8 mouse cellular contexts compared by ENCODE assay signal in the genomic region with DNA sequence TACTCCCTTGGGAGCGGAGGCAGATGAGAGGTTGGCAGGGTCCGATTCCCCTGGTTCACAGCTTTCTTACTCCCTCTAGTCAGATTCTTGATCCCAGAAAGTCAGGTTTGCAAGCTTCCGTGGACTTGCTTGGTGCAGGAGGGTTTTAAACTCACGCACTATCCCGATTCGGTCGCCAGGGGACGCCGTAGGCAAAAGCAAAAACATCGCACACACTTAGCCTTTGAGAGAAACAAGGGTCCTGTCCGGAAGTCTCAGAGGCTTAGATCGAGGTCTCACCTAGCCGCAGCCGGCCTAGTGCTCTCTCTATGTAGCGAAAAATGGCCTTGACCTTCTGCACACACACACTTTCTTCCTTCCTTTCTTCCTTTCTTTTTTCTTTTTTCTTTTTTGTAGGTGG. TPM values are rescaled to one million over a fixed set of nuclear protein-coding genes. Genes with fewer than 3 reads are reported as not detected.
DNase-seq lines count a peak whose midpoint lies in the region; ATAC-seq lines count a peak whose summit lies in the region.

No protein-coding gene starts in this region.

- intact Hi-C loops in heart, postnatal 10 days (cut with DNase I) = loop anchor here (1.0 to 5.0 kb wide), 4 partner anchors 35 to 171 kb away; no protein-coding TSS in a partner anchor

- no peak overlapping the region for H3K9ac ChIP-seq in forebrain, embryonic 14.5 days (ENCODE audit: low read length)

- H3K27ac ChIP-seq in forebrain, embryonic 14.5 days (ENCODE audit: low read depth, low read length) = no peak overlapping the region

- no peaks in the 10 kb centered on the region for H3K36me3 ChIP-seq in forebrain, embryonic 14.5 days (ENCODE audit: control insufficient read depth, insufficient read depth, low read length)

- no peak overlapping the region for H3K4me3 ChIP-seq in forebrain, embryonic 14.5 days (ENCODE audit: low read depth, low read length)

- 4% methylated on average over 15 of the region's 15 CpGs for WGBS in forebrain, embryonic 14.5 days

- H3K4me2 ChIP-seq in forebrain, embryonic 14.5 days (ENCODE audit: low read length) = no peak overlapping the region

- peaks cover 9% of the 10 kb centered on the region; the same call in 1 of the 2 replicates for H3K4me1 ChIP-seq in forebrain, embryonic 14.5 days (ENCODE audit: control insufficient read depth, insufficient read depth, low read length)

- peak; percentile 61 to 79 for DNase-seq in heart, postnatal 10 days
- no peak for DNase-seq in heart, adult 11 months
- DNase-seq in adrenal gland, postnatal 25 days = peak; percentile 63
- peak; percentile 80 for DNase-seq in forebrain, embryonic 14.5 days (ENCODE audit: low spot score)
- peak; percentile 77 for DNase-seq in kidney, postnatal 10 days
- peak; percentile 89 for DNase-seq in thymus, postnatal 0 days (ENCODE audit: low spot score)

- H3K27me3 ChIP-seq in forebrain, embryonic 14.5 days (replicated peaks; ENCODE audit: control insufficient read depth, insufficient read depth, low read length) = peaks cover 64% of the 10 kb centered on the region

- ATAC-seq in CD4-positive, CD25-positive, alpha-beta regulatory T cell, adult 4 months = peak; percentile 70
- peak; percentile 33; the same call in 1 of the 2 replicates for ATAC-seq in forebrain, embryonic 14.5 days
- peak; percentile 67 for ATAC-seq in megakaryocyte, adult 5-6 weeks (ENCODE audit: poor library complexity, severe bottlenecking)

- no peaks in the 10 kb centered on the region for H3K9me3 ChIP-seq in forebrain, embryonic 14.5 days (replicated peaks; ENCODE audit: control insufficient read depth, low read length)

RNA-seq across cellular contexts. Expression of a gene that starts 2.7 kb away (rescaled TPM):
- under 1 TPM in 1 of 2 experiments, not detected in 1; 0.27 TPM for total RNA-seq in heart, postnatal 10 days (2021)
- under 1 TPM in 1 of 2 experiments, not detected in 1; 0.79 TPM for polyA plus RNA-seq in CD4-positive, CD25-positive, alpha-beta regulatory T cell, adult 4 months (2017; shearing (Covaris generic))
- total RNA-seq in adrenal gland, postnatal 25 days (2021) = 5.0 and 8.9 TPM in 2 replicates
- not detected in 2 replicates for polyA plus RNA-seq in forebrain, embryonic 14.5 days (2014; fragmentation: Nextera tagmentation; extraction: Ambion mirVana)
- total RNA-seq in megakaryocyte, adult 5-6 weeks (2015) = 1.7 and 1.8 TPM in 2 replicates
- total RNA-seq in megakaryocyte, adult 5-6 weeks (2017) = 0.57 and 0.99 TPM in 2 replicates
- 13.0 and 13.1 TPM in 2 replicates for polyA plus RNA-seq in thymus, postnatal 0 days (2015; fragmentation: Nextera tagmentation; extraction: Ambion mirVana)

RNA-seq across cellular contexts. Expression of a gene that starts 5.0 kb away (rescaled TPM):
- total RNA-seq in heart, postnatal 10 days (2021) = under 1 TPM in 1 of 2 experiments, not detected in 1; 0.12 TPM
- polyA plus RNA-seq in CD4-positive, CD25-positive, alpha-beta regulatory T cell, adult 4 months (2017; shearing (Covaris generic)) = not detected
- 1.1 TPM in 2 replicates for total RNA-seq in adrenal gland, postnatal 25 days (2021)
- polyA plus RNA-seq in forebrain, embryonic 14.5 days (2014; fragmentation: Nextera tagmentation; extraction: Ambion mirVana) = not detected in 2 replicates
- not detected in 2 replicates for total RNA-seq in megakaryocyte, adult 5-6 weeks (2015)
- total RNA-seq in megakaryocyte, adult 5-6 weeks (2017) = 0.11 TPM in 1 of 2 replicates, not detected in the other
- polyA plus RNA-seq in thymus, postnatal 0 days (2015; fragmentation: Nextera tagmentation; extraction: Ambion mirVana) = 1.1 and 1.3 TPM in 2 replicates

RNA-seq across cellular contexts. Expression of a gene that starts 7.3 kb away (rescaled TPM):
- 100 to 1,000 TPM; 118 to 120 TPM for total RNA-seq in heart, postnatal 10 days (2021)
- 10 to 100 TPM in 1 of 2 experiments, 1 to 10 TPM in 1; 3.4 to 13.6 TPM for polyA plus RNA-seq in CD4-positive, CD25-positive, alpha-beta regulatory T cell, adult 4 months (2017; shearing (Covaris generic))
- total RNA-seq in adrenal gland, postnatal 25 days (2021) = 156 and 167 TPM in 2 replicates
- 25.8 and 31.5 TPM in 2 replicates for polyA plus RNA-seq in forebrain, embryonic 14.5 days (2014; fragmentation: Nextera tagmentation; extraction: Ambion mirVana)
- 1.5 and 2.0 TPM in 2 replicates for total RNA-seq in megakaryocyte, adult 5-6 weeks (2015)
- total RNA-seq in megakaryocyte, adult 5-6 weeks (2017) = 2.8 and 3.9 TPM in 2 replicates
- polyA plus RNA-seq in thymus, postnatal 0 days (2015; fragmentation: Nextera tagmentation; extraction: Ambion mirVana) = 32.4 and 33.8 TPM in 2 replicates

RNA-seq across cellular contexts. Expression of a gene that starts 18.7 kb away (rescaled TPM):
- total RNA-seq in heart, postnatal 10 days (2021) = 10 to 100 TPM; 30.2 to 32.5 TPM
- 10 to 100 TPM; 45.1 to 58.2 TPM for polyA plus RNA-seq in CD4-positive, CD25-positive, alpha-beta regulatory T cell, adult 4 months (2017; shearing (Covaris generic))
- total RNA-seq in adrenal gland, postnatal 25 days (2021) = 62.3 and 73.7 TPM in 2 replicates
- polyA plus RNA-seq in forebrain, embryonic 14.5 days (2014; fragmentation: Nextera tagmentation; extraction: Ambion mirVana) = 65.7 and 71.6 TPM in 2 replicates
- total RNA-seq in megakaryocyte, adult 5-6 weeks (2015) = 47.1 and 48.5 TPM in 2 replicates
- 42.8 and 68.8 TPM in 2 replicates for total RNA-seq in megakaryocyte, adult 5-6 weeks (2017)
- polyA plus RNA-seq in thymus, postnatal 0 days (2015; fragmentation: Nextera tagmentation; extraction: Ambion mirVana) = 98.3 and 101 TPM in 2 replicates

RNA-seq across cellular contexts. Expression of a gene that starts 24.1 kb away (rescaled TPM):
- total RNA-seq in heart, postnatal 10 days (2021) = 10 to 100 TPM; 13.0 to 13.5 TPM
- 100 to 1,000 TPM in 1 of 2 experiments, 10 to 100 TPM in 1; 75.3 to 150 TPM for polyA plus RNA-seq in CD4-positive, CD25-positive, alpha-beta regulatory T cell, adult 4 months (2017; shearing (Covaris generic))
- 66.0 and 70.2 TPM in 2 replicates for total RNA-seq in adrenal gland, postnatal 25 days (2021)
- polyA plus RNA-seq in forebrain, embryonic 14.5 days (2014; fragmentation: Nextera tagmentation; extraction: Ambion mirVana) = 2.2 and 2.8 TPM in 2 replicates
- total RNA-seq in megakaryocyte, adult 5-6 weeks (2015) = 19.6 and 23.1 TPM in 2 replicates
- total RNA-seq in megakaryocyte, adult 5-6 weeks (2017) = 91.4 and 111 TPM in 2 replicates
- polyA plus RNA-seq in thymus, postnatal 0 days (2015; fragmentation: Nextera tagmentation; extraction: Ambion mirVana) = 158 TPM in 2 replicates

Comparison
In these comparisons a context has a peak if more than half of its experiments do, and no peak if none do; other contexts are left out.
1. RNA of a gene that starts 7.3 kb away (total RNA-seq): 156 to 167 TPM in adrenal gland, postnatal 25 days and 118 to 120 TPM in heart, postnatal 10 days; 1.5 to 3.9 TPM in megakaryocyte, adult 5-6 weeks; every median in the first group is over 10 times any median in the second.
2. Peak in every context shown above with its lines, with median percentiles within 50 percentile points of each other: ATAC-seq.